Mouse (Mus musculus) embryo, embryonic 11.5 days (tissue): ENCODE results near the gene Agap1.

ENCODE experiments used
- DNase-seq: peaks from one replicate; pipeline ENCODE4 v3.0.0-alpha.2; 2012; ENCODE audit warnings: low read depth, low spot score

Agap1 gene

DNA sequence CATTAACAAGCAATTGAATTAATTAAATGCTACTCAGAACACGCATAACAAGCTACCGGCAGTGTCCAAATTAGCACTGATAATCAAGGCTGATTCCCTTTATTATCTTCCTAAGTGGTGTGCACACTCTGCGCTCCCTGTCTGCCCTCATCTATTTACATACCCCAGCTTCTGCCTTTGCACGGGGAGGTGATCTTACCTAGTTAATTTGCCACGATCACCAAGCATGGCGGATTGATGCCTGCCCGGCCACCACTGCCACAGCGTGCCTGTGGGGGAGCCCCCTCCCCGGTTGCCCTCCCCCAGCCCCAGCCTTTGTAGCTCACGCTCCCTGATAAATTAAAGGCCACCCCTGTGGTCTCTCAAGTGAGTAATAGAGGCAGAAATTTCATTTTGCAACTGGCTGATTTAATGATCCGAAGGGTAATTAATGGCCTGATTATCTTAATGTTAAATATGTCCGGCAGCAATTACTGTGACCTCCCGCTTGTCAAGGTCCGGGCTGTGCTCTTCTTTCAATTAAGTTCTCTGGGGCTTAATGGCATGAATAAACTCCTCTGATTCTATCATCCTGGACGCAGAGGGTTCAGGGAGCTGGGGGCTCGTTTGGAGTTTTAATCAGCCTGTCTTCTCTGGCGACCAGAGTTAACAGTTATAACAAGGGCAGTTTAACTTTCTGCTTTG is 393.9 kb downstream of the Agap1 start:
- DNase-seq = no peak

DNA sequence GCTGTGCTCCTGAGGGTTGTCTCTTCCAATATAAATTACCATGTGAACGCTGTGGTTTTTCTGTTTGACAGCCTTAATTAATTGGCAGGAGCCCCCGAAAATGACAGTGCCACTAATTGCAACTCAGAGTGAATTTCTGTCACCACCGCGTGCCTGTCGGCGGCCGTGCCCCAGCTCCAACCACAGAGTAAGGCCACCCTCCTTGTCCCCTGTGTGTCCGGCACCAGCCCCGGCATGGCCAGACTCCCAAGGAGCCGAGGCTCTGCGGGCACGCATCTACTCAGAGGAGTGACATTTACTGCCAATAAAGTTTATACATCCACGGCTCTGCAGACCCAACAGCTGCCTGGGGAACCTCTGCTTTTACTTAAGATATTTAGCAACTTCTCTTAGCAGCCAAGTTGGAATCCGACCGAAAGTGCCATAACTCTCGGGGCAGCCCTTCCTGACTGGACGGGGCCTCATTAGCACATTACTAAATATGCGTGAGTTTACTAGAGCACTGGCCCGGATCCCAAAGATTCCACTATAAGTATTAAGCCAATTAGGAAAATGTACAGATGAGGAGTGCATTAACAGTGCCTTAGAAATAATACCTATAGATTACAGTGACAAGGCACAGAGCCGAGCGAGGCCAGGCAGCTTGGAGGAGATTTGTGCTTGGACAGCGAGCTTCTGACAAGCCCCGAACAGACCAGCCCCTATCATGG is 394.7 kb downstream of the Agap1 start:
- DNase-seq = no peak

DNA sequence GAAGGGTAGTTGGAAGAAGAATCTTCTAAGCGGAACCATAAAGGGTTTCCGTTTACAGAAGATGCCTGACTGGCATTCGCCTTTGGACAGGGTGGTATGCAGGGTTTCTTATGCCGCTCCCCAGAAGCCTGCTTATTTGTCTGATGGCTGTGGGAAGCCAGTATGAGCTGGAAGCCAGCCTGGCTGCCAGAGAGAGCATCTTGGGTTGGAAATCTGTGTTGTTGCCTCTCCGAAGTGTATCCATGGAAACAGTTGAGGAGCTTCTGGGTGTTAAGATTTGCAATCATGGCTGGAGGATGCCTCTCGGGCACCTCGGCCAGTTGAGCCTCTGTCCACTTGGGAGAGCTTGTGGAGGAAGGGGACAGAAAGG is 395.2 kb downstream of the Agap1 start:
- no peak for DNase-seq

DNA sequence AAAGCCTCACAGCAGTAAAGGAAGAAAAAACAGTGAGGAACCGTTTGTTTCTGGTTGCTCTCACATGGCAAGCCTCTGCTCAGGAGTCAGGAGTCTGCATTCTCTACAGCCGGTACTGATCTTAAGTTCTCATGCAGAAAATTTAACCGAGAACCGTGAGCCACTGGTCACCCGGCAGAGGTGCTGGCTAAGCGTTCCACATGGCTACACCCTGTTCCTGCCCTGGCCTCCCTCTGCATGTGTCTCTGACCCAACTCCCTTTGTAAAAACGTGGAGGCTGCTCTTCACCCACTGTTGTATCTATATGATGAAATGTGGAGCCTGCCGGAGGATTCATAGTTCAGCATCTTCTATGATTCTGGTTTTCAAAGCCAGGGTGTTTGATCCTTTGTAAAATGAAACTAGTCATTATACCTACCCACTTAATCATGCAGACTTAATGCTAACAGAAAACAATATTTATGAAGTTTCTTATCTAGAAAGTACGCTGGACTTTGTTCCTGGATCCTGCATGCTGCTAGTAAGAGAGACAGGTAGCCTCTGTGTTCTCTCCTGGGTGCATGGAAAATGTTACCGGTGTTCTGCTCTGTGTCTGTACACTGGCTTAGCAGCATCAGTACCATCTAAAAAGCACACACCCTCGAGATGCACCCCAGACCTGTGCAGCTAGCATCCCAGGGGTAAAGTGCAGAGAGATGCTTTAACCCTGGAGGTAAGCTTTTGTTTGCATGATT is 396.2 kb downstream of the Agap1 start:
- DNase-seq = no peak

DNA sequence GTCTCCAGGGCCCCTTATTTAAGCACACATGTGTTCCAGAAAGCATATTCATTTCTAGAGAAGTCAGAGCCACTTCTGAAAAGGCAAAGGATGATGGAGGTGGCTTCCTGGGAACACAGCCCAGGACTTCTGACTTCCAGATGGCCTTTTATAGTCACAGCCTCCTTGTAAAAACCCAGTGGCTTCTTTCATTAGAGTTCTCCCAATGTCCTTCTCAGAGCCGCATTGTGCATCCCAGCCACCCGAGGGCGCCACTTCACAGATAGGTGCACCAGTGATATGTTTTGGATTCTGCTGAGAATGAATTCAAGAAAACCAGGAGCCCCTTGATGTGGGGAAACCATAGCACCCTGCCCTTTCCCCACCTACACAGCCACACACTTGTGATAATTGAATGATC is 404.6 kb downstream of the Agap1 start:
- DNase-seq = no peak

DNA sequence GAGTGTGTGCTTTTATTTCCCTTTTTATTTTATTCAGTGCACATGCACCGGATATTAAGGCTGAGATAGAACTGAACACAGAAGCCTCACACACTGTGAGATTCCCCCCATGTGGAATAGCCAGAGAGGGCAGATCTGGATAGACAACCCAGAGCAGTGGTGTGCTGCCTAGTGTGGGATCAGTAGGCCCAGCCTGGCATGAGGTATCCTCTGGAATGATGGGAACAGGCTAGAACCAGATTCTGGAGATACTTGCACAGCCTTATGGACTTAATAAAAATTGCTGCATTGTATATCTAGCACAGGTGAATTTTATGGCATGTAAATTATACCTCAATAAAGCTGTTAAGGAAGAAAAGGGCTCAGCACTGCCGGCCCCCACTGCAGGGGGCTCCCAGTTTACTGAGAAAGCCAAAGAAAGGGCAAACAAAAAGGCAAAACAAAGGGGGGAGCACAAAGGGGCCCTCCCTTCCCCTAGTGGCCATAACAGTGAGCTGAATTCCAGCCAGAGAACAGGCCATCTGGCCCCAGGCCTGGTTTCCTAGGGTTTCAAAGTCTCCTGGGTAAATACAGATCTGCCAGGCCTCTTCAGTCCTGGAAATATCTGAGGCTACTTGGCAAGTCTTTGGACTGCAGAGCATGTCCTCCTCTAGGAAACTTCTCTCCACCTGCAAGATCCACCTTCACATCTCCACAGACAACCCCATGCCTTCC is 405.6 kb downstream of the Agap1 start:
- no peak for DNase-seq

DNA sequence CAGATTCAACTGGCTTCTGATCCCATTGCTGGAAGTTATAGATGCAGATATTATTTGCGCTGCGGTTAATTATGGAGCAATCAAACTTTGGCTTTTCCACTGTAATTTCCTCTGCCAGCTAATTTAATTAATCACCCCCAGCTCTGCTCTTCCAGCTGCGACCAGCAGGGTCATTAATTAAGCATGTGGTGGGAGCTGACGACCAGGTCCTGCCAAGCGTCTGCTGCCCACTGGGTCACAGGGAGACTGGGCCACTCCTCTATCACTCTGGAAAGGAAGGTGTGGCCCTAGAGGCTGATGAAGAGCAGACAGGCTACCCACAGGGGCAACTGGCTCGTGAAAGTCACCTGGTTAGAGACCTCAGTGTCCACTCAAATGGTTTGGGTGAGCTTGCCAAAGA is 411.2 kb downstream of the Agap1 start:
- no peak for DNase-seq

DNA sequence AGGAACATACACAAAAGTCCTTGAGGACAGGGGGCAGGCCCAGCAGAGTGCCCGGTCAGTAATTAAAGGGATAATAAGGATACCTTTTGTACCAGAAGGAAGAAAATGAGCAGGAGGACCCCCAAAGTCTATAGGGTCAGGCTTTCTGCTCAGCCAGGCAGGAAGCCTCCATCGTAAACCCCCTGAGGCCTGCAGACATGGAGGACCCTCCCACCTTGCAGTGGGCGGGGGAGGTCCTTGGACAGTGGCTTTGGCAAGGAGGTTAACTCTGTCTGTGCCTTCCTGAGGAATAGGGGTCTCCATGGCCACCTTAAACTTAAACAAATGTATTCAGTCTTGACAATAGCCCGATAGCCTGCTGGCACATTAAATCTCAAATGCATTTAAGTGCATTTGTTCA is 413.2 kb downstream of the Agap1 start:
- no peak for DNase-seq

DNA sequence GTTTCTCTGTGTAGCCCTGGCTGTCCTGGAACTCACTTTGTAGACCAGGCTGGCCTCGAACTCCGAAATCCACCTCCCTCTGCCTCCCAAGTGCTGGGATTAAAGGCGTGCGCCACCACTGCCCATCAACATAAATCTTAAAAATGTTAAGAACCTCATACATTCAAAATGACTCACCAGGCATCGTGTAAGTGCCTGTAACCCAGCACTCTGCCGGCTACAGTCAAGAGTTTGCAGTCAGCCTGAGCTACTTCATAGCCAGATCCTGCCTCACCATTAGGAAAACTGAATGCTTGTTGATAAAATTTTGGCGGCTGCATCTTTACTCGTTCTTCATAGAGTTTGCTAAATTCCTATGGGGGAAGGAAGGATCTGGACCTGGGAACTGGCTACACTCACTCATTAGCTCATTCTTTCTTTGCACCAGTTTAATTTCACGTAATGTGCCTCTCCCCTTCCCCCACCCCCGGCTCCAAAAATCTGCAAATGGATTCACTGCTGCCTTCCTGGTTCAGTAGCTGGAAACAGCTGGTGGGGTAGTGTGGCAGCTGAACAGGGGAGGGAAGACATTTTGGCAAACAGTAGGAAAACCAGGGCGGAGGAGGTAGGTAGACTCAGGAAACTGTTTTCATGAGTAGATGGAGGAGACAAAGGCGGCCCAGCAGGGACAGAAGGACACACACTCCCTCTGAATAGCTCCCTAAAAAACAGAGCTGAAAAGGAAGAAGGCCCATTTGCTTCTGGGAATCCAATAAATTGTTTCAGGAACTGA is 415.7 kb downstream of the Agap1 start:
- no peak for DNase-seq

DNA sequence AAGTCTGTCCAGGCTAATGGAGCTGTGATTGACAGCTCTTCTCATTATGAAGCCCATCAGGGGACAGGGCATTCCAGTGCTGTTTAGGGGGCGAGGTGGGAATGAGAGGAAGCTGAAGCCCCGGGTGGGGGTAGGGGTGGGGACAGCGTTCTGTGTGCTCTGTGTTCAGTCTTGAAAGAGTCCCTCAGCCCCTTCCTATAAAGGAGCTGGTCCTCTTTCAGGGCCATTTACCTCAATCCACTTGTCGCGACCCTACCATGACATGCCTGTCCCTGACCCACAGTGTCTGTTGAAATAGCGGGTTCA is 416.3 kb downstream of the Agap1 start:
- no peak for DNase-seq

DNA sequence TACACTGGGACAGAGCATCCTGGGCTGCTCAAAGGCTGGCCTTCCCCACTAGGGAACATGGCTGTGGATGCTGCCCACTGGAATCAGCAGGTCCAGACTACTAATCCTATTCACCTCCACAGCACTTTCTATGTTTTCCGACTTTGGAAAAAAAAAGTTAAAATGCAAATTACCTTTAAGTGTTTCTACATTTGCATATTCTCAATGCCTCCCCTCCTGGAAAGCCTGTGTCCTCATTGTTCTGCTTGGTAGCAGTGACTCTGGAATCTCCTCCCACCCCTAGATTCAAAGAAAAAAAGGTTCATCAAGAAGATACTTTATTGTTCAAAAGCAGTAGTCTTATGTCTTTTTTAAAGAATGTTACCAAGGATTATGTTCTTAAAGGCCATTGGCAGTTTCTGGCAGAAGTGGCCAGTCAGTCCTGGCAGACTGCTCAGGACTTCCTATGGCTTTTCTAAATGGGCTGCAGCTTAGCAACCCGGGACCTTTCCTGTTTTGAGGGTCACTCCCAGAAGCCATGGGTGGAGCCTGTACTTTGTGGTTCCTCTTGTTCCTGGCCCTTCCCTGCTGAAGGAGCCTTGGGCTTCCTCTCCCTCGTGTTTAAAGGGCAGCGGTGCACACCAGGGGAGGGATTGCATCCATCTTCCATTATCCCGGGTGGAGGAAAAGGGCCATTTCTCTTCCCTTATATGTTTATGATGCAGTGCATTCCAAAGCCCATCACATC is 421.9 kb downstream of the Agap1 start:
- DNase-seq = no peak

DNA sequence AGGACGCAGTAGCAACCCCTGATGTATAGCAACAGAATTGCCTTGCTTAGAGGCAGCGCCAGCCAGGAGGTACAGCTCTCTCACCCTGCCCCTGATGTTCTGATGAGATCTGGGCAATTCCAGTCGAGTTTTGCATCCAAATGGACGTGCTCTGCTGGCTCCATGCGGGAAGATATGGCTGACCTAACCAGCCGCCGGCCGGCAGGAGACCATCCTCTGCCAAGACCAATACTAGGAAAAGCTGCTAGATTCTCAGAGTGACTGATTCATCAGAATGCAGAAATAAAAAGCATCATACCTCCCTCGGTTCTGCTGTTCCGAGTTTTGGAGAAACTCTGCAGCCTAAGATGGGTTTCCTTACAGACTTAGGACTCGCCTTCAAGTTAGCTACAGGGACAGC is 423.9 kb downstream of the Agap1 start:
- no peak for DNase-seq

DNA sequence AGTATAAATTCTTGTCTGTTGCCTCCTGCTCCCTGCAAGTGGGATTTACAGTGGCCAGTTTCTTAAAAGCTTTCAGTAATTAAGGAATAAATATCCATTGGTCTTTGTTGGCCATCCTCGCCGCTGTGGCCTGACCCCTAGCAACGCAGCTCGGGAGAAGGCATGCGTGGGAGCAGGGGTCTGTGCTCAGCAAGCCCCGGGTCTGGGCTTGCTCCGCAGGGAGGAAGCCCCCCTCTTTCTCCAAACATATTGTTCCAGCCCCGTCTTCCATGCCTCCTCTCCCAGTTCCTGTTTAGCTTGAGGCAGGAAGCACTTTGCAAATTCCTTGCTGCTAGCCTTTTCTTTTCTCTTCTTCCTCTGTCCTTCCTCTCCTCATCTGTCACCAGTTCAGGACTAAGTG is 425.6 kb downstream of the Agap1 start:
- no peak for DNase-seq

DNA sequence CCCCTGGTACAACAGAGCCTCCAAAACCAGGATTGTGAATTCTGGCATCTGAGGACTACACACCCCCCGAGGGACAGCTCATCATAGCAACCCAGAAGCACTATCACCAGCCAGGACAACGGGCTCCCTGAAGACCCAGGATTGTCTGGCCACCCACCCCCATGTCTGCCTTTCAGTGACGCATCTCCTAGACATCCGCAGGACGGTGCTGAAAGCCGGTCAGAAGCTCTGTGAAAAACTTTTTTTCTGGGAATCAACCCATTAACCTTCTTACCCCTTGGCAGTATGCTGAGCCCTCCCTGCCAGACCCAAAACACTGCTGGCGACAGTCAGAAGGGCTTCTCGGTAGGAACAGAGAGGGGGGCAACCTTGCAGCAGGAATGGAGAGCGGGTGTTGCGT is 426.2 kb downstream of the Agap1 start:
- DNase-seq = no peak

DNA sequence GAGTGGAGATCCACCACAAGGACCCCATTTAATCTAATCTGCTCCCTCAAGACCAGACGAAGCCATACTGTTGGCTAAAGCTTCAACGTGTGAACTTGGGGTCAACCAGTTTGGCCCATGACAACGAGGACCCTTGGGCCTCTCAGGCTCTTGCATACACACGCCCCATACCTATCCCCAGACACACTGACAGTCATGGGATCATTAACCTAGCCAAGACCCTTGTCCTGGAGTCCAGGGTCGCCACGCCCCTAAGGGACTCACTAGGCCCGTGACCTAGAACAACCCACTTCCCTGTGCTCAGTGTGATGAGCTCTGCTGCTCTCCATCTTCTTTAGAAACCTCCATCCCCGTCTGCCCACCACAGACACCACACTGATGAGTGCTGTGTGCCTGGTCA is 429.7 kb downstream of the Agap1 start:
- no peak for DNase-seq

DNA sequence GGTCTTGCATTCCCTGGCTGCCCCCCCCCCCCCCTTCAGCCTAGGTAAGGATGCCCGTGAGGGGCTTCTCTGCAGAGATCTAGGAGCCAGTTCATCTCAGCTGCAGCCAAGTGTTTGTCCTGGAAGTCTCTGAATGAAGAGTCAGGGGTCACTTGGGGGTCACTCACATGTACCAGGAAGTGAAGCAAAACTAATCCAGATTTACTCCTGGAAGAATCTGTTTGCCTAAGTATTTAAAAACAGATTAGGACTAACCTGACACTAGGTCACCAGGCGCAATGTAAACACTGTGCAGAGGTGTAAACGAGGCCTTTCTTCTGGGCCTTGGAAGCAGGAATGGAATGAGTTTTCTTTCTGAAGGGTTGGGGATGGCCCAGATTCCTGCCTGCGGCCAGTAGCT is 431.1 kb downstream of the Agap1 start:
- DNase-seq = no peak

DNA sequence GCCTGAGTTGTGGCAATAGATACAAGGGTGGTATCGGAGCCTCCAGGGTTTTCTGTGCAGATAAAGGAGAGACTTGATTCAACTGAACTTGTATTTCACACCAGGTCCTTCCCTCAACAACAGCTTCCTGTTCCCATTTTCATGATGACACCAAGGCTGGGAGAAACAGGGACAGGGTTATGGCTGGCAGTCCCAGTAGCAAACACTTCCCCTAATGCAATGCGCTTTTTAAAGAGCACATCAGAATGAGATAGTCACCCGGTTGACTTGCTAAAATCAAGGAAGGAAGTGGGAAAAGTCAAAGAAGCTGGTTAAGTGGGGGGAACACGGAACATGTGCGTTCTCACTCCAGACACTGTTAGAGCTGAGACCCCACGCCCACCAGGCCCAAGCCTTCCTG is 436.8 kb downstream of the Agap1 start:
- no peak for DNase-seq

DNA sequence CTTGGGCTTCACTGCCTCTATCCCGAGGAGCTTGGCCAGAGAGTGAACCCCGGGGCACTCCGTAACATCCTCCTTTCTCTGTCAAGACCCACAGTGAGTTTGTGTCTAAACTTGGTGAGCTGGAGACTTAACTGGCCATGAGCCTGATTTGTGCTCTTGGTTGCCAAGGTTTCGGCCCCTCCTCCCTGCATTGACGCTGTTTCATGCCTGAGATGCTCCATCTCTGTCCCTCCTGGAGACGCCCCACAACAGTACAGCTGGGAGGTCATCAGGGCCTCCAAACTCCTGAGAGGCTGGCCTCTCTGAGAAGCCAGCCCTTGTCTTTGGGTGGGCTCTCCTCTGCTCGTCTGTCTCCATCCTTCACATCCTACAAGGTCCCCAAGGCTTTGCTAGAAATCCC is 437.7 kb downstream of the Agap1 start:
- DNase-seq = no peak

DNA sequence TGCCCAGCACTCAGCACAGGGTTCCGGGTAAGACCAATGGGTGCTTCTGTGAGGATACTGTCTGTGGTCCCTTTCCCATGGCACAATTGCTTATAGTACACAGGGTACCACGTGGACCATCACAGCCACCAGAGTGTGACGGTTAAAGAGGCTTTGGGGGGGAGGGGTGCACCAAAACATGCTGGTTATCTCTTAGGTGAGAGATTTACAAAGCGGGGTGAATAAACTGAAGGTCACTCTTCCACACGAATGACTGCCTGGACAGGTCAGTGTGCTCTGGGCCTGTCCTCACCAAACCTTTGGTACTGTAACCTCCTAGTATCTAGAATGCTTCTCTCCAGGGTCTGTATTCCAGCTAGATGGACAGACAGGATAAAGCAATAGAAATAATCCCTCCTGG is 441.2 kb downstream of the Agap1 start:
- DNase-seq = no peak

DNA sequence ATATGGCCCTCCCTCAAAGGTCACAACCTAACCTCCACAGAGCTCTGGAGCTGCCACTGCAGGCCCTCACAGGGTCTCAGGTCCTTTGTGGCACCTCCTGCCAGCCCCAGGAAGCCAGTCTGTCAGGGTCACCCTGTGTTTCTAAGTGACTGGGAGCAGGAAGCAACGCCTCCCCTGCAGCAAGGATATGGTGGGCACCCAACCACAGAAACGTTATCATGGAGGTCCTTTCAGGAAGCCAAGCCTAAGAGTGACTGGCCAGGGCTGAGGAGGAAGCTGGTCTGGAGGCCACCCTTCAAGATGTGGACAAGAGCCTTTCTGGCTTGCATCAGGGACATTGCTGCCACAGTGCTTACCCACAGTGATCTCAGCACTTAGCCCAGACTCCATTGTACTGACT is 444.4 kb downstream of the Agap1 start:
- DNase-seq = no peak

DNA sequence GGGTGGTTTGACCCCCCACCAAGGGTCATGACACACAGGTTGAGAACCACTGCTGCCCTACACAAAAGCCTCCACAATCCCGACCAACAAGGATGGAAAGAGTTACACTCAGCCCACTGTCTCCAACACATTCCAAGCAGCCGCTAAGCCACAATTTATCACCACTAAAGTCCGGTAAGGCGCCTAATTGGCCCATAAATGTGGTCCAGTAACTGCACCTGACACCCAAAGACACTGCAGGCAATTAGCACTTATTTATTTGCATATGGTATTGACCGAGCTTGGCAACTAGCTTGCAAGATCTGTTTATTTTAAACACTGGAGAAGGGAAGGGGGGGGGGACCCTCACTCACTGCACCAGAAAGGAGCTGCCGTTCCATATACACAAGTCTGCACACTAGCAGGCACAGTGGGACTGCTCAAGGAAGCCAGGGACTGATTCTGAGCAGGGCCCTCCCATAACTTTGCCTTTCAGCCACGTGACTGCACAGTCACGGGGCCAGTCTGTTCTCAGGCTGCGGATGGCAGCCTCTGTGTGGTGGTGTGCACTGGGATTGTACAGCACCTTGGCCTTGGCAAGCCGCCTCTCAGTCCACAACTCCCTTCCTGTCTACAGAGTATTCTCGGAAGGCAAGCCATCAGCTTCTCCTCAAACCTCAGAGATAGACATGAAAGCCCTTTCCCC is 445.3 kb downstream of the Agap1 start:
- no peak for DNase-seq
